Mouse (Mus musculus) heart, postnatal 0 days (tissue): ENCODE measurements around the gene Naglu. TPM values are rescaled to one million over a fixed set of nuclear protein-coding genes. Genes with fewer than 3 reads are reported as not detected.

Source experiments
- ATAC-seq: fragments of 200-750 bp; cut with Nextera tagmentation; 2 replicates; pipeline ENCODE4 v1.8.0; 2017; ENCODE audit warnings: low read depth, moderate number of reproducible peaks, moderate library complexity; ENCODE audit not compliant: insufficient read depth
- DNase-seq: peaks from one replicate; pipeline ENCODE4 v3.0.0-alpha.2; 2016; ENCODE audit warnings: low spot score
- H3K27ac ChIP-seq: fragments of 300-500 bp; sonication (generic); 2 replicates; pipeline ENCODE4 v1.5.1; 2014; ENCODE audit warnings: low read depth, mild to moderate bottlenecking
- H3K27me3 ChIP-seq: fragments of 300-500 bp; sonication (generic); 2 replicates; pipeline ENCODE4 v1.6.1; 2014; ENCODE audit warnings: low read length, mixed read lengths; ENCODE audit not compliant: control insufficient read depth, insufficient read depth
- H3K36me3 ChIP-seq: fragments of 300-500 bp; sonication (generic); replicated peaks from 2 replicates; pipeline ENCODE4 v1.6.1; 2014; ENCODE audit warnings: low read length, mixed read lengths; ENCODE audit not compliant: control insufficient read depth, insufficient read depth
- H3K4me1 ChIP-seq: fragments of 300-500 bp; sonication (generic); 2 replicates; pipeline ENCODE4 v1.6.1; 2014; ENCODE audit warnings: antibody characterized with exemption; ENCODE audit not compliant: control insufficient read depth, insufficient read depth
- H3K4me2 ChIP-seq: fragments of 300-500 bp; sonication (generic); 2 replicates; pipeline ENCODE4 v1.6.1; 2014; ENCODE audit warnings: low read depth, mild to moderate bottlenecking, low read length, moderate library complexity
- H3K4me3 ChIP-seq: fragments of 300-500 bp; sonication (generic); 2 replicates; pipeline ENCODE4 v1.5.1; 2014; ENCODE audit warnings: low read depth, low read length
- H3K9ac ChIP-seq: fragments of 300-500 bp; sonication (generic); replicated peaks from 2 replicates; pipeline ENCODE4 v1.6.1; 2014; ENCODE audit warnings: low read depth, low read length, mixed read lengths
- H3K9me3 ChIP-seq: fragments of 300-500 bp; sonication (generic); replicated peaks from 2 replicates; pipeline ENCODE4 v1.6.1; 2016; ENCODE audit warnings: low read length; ENCODE audit not compliant: control insufficient read depth
- CTCF ChIP-seq: IDR thresholded peaks from 2 replicates; pipeline ENCODE4 v1.5.1; 2016; ENCODE audit warnings: antibody characterized with exemption, control low read depth, low read depth
- EP300 ChIP-seq: IDR thresholded peaks from 2 replicates; pipeline ENCODE4 v1.6.1; 2016; ENCODE audit warnings: antibody characterized with exemption, low read depth
- WGBS: fragments of 180-500 bp; shearing (Covaris S2); extraction: QIAGEN DNeasy Blood & Tissue Kit; methylation state at CpG from one replicate; pipeline ENCODE4 v1.1.7; 2014; 5-methylcytosine and 5-hydroxymethylcytosine counted together
- polyA plus RNA-seq: library from polyadenylated mRNA; unstranded; fragments of >200 nt; fragmentation: Nextera tagmentation; extraction: Ambion mirVana; gene quantifications from 2 replicates; pipeline ENCODE4 v1.2.1, GENCODE M21; 2015
- total RNA-seq: library from RNA; depleted of rRNA; stranded (reverse); fragments of >200 nt; gene quantifications from 2 replicates; pipeline ENCODE4 v1.2.3, GENCODE M21; 2014; ENCODE audit warnings: low replicate concordance

Naglu gene
- total and polyA plus RNA-seq, 2 experiments from 2014 or later = 10.3 to 15.8 TPM

DNA sequence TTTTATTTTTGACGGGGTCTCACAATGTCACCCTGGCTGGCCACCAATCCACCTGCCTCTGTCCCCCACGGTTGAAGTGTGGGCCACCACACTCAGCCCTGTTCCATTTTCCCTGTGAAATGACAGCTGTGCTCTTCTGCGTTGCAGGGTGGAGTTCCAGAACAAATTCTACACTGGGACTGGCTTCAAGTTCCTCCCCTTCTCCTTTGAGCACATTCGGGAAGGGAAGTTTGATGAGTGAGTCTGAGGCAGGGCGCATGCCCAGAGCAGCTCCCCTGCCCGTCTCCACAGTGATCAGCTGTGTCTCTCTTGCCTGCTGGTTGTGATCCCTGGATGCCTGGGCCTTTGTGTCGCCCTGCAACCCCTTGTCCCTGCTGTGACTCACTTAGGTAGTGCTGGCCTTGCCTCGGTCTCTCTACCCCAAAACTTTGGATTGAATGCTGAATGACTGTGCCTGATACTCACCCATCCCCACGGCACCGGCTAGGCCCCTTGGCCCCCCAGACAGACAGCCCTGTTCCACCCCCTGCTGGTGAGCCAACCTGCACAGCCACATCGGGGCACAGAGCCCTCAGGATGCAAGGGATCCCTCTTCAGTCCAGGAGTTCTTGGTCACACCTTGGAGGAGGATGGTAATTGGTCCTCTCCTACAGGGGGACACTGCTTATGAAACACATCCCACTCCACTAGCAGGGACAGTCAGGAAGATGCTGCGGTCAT is 7.5 kb upstream of the Naglu start:
- Histone ChIP-seq H3K9ac (peak overlapping the region; percentile 47), H3K27ac (peak overlapping the region; percentile 93), H3K4me2 (no peak overlapping the region), H3K4me1 (peaks cover 66% of the 10 kb centered on the region), H3K36me3 (peaks cover 6% of the 10 kb centered on the region; the same call in 1 of the 2 replicates), H3K4me3 (no peak overlapping the region), H3K27me3 (no peaks in the 10 kb centered on the region), H3K9me3 (no peaks in the 10 kb centered on the region)
- WGBS = 58% methylated on average over 12 of the region's 12 CpGs
- TF ChIP-seq EP300 (no peak), CTCF (no peak; the same call in 1 of the 2 replicates)
- DNase-seq (no peak), ATAC-seq (no peak)

DNA sequence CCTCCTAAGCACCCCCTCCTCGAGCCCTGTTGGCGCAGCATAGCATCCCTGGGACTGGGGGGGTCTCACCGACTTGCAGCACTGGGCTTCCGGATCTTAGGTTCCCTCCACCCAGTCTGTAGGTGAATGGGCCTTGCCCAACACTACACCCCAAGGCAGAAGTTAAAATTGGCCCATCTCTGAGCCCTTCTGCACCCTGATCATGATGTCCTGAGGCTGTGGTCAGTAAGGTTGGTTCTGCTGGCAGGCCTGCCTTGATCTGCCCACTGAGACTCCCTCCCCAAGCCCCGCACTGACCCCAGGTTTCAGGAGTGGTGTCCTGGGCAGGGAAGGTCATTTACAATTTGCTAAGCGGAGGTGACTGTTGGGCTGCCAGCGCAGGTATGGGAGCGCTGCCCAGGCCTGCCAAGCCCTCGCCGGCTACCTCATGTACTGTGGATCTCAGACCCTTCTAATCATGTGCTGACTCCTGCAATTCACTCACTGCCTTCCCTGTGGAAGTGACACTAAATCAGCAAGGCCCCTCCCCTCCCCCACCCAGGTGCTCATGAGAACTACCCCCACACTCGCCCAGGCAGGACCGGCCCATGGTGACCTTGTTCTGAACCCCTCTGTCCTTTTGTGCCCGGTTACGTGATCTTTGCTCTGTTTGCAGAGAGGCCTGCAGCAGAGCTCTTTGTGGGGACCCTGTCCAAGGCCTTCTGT is 6.7 kb upstream of the Naglu start:
- Histone ChIP-seq H3K9ac (peak overlapping the region; percentile 47), H3K4me1 (peaks cover 62% of the 10 kb centered on the region), H3K27ac (peak overlapping the region; percentile 93), H3K36me3 (peaks cover 6% of the 10 kb centered on the region; the same call in 1 of the 2 replicates), H3K9me3 (no peaks in the 10 kb centered on the region), H3K4me2 (peak overlapping the region; percentile 33; the same call in 1 of the 2 replicates), H3K27me3 (no peaks in the 10 kb centered on the region), H3K4me3 (no peak overlapping the region)
- no peak for TF ChIP-seq EP300
- DNase-seq (peak; percentile 68), ATAC-seq (peak; percentile 10)
- WGBS = 36% methylated on average over 14 of the region's 14 CpGs

DNA sequence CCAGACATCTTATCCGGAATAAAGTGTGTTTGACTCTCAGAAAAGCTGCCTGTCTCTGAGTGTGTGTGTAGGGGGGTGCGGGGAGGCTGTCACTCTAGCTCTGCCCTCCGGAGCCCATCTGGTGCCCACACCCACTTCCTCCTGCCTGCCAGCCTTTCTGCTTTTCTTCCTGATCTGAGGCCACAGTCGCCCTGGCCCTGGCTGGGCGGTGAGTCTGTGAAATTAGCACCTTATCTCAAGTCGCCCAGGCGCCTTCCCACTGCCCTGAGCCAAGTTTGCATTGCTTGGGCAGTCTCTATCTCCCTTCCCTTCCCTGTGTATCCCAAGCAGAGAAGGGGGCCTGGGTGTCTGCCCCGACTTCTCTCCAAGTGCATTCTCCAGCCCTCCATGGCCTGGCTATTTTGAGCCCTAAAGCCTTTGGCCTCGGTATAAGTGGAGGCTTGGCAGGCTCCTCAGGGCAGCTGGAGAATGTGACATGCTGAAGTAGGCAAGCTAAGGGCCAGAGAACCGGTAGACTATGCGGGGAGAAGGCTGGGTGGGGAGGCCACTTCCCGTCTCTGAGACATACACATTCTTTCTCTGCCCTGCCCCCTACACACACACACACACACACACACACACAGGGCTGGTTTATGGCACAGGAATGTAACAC is 6.0 kb upstream of the Naglu start:
- TF ChIP-seq EP300 (peak; percentile 29; the same call in 1 of the 2 replicates), CTCF (peak; percentile 0; the same call in 1 of the 2 replicates)
- 2% methylated on average over 12 of the region's 12 CpGs for WGBS
- H3K4me2 ChIP-seq = peak overlapping the region; percentile 33; the same call in 1 of the 2 replicates

DNA sequence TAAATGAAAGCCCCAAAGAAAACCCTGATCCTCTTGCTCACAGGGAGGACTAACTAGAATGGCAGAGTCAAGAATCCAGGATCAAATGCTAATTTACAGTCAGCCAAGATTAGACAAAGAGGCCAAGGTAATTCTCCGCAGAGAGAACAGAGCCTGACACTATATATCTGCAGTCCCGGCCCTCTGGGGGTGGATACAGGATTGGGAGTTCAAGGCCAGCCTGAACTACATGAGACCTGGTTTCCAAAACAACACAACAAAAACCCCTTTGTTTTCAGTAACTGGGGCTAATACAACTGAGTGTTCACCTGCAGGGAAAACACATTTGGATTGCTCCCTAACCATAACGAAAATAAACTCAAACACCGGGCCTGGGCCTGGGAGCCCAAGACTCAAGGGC is 5.3 kb upstream of the Naglu start:
- no peak for ATAC-seq
- Histone ChIP-seq H3K9ac (no peak overlapping the region), H3K36me3 (peaks cover 6% of the 10 kb centered on the region; the same call in 1 of the 2 replicates), H3K4me3 (no peak overlapping the region), H3K27me3 (no peaks in the 10 kb centered on the region), H3K4me1 (peaks cover 51% of the 10 kb centered on the region), H3K9me3 (no peaks in the 10 kb centered on the region), H3K4me2 (no peak overlapping the region), H3K27ac (peak overlapping the region; percentile 93)
- 43% methylated on average over 4 of the region's 4 CpGs for WGBS
- no peak for DNase-seq
- no peak for TF ChIP-seq CTCF
- TF ChIP-seq EP300 = no peak

More for the DNA sequence above, 6.0 kb upstream of the Naglu start:
- Histone ChIP-seq H3K4me1 (peaks cover 58% of the 10 kb centered on the region), H3K36me3 (peaks cover 6% of the 10 kb centered on the region; the same call in 1 of the 2 replicates), H3K9me3 (no peaks in the 10 kb centered on the region), H3K27ac (peak overlapping the region; percentile 93), H3K4me3 (no peak overlapping the region), H3K9ac (peak overlapping the region; percentile 47), H3K27me3 (no peaks in the 10 kb centered on the region)
- peak; percentile 81 for ATAC-seq
- DNase-seq = peak; percentile 92

DNA sequence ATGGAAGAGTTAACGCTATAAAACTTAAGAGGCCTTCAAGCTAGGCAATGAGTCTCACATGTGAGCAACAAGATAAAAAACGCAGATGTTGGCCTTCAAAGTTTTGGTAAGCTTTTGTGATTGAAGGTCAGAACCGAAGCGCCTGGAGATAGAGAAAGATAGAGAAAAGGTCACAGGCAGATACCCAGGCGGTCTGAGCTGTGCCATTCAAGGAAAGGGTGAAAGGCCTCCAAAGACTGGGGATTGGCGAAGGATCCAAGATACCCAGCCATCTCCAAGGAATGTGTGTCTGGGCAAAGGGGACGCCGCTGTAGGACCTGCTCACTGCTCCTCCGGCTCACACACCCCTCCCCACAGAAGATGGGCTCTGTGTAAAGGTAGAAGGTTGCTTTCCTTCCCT is 4.8 kb upstream of the Naglu start:
- Histone ChIP-seq H3K36me3 (peaks cover 6% of the 10 kb centered on the region; the same call in 1 of the 2 replicates), H3K4me1 (peaks cover 46% of the 10 kb centered on the region), H3K4me3 (no peak overlapping the region), H3K9me3 (no peaks in the 10 kb centered on the region), H3K27ac (peak overlapping the region; percentile 93), H3K27me3 (no peaks in the 10 kb centered on the region), H3K9ac (no peak overlapping the region), H3K4me2 (no peak overlapping the region)
- DNase-seq = no peak
- no peak for TF ChIP-seq EP300
- no peak for TF ChIP-seq CTCF
- no peak for ATAC-seq
- 76% methylated on average over 9 of the region's 9 CpGs for WGBS
